10 mouse cellular contexts compared by ENCODE assay signal in genomic region chr12:38114990-38115615, GRCm38 (mm10).
A peak's percentile ranks its signal among the peaks of the same experiment; 100 is the strongest.
DNase-seq lines count a peak whose midpoint lies in the region; ATAC-seq and TF ChIP-seq lines count a peak whose summit lies in the region.
"Had no signal": no experiment of that assay in that cellular context is flagged by ENCODE, and none has a peak within 500 bp of the region (broad histone marks: within the 10 kb centered on the region; RNA-seq: fewer than 3 reads in every experiment).

No protein-coding gene starts in this region.

- ATAC-seq in frontal cortex, adult (ENCODE audit: low TSS enrichment) = peak; percentile 62; the same call in 1 of the 2 replicates
- ATAC-seq in forebrain, postnatal 0 days = 0 out of 2 replicates have a peak, but pooled peaks have one; percentile 32

- DNase-seq in frontal cortex, postnatal 10 days (ENCODE audit: low spot score in 2 of 2) = no peak
- peak; percentile 6 for DNase-seq in lung, postnatal 10 days
- no peak for DNase-seq in lung, postnatal 25 days (ENCODE audit: low spot score)
- peak; percentile 72 for DNase-seq in forebrain, postnatal 0 days
- peak; percentile 67 for DNase-seq in retina, embryonic 14.5 days (ENCODE audit: low spot score)
- DNase-seq in thymus, adult 2 months = no peak
- no peak for DNase-seq in spleen, postnatal 36 days (ENCODE audit: low spot score in 2 of 2)

- peak; percentile 80 for TF ChIP-seq CTCF in forebrain, postnatal 0 days (IDR thresholded peaks at IDR 0.05; ENCODE audit: low read depth)
- TF ChIP-seq CTCF in thymus, adult 2 months (IDR thresholded peaks at IDR 0.05; ENCODE audit: borderline replicate concordance, control insufficient read depth, extremely low read depth, insufficient read depth, low read length, poor library complexity) = no peak

- H3K36me3 ChIP-seq in forebrain, postnatal 0 days (ENCODE audit: insufficient read depth) = no peaks in the 10 kb centered on the region
- no peaks in the 10 kb centered on the region for H3K36me3 ChIP-seq in thymus, adult 2 months (ENCODE audit: control insufficient read depth, insufficient read depth, low read length)
- H3K36me3 ChIP-seq: G1E; lung, embryonic 15.5 days had no signal

- no peaks in the 10 kb centered on the region for H3K27me3 ChIP-seq in forebrain, postnatal 0 days (ENCODE audit: insufficient read depth, low read length)
- no peaks in the 10 kb centered on the region for H3K27me3 ChIP-seq in thymus, adult 2 months (ENCODE audit: control insufficient read depth, insufficient read depth, low read length)
- H3K27me3 ChIP-seq: lung, embryonic 15.5 days had no signal

- H3K9me3 ChIP-seq in forebrain, postnatal 0 days (ENCODE audit: low read length) = no peaks in the 10 kb centered on the region
- H3K9me3 ChIP-seq: G1E; lung, embryonic 15.5 days had no signal

- TF ChIP-seq POLR2A in thymus, adult 2 months (IDR thresholded peaks at IDR 0.05; ENCODE audit: control insufficient read depth, extremely low read depth, insufficient read depth, low read length, poor library complexity) = no peak

- H3K4me2 ChIP-seq in forebrain, postnatal 0 days (ENCODE audit: low read depth) = no peak overlapping the region
- H3K4me2 ChIP-seq: lung, embryonic 15.5 days had no signal

- H3K9ac ChIP-seq in forebrain, postnatal 0 days = no peak overlapping the region
- H3K9ac ChIP-seq: lung, embryonic 15.5 days had no signal

- no peak overlapping the region for H3K27ac ChIP-seq in forebrain, postnatal 0 days (ENCODE audit: low read depth, low read length)
- H3K27ac ChIP-seq in thymus, adult 2 months (ENCODE audit: control insufficient read depth, insufficient read depth, low read length) = no peak overlapping the region
- H3K27ac ChIP-seq: lung, embryonic 15.5 days had no signal

- WGBS in forebrain, postnatal 0 days = 65% methylated on average over 1 of the region's 1 CpGs
- 91% methylated on average over 1 of the region's 1 CpGs for WGBS in thymus, adult 2 months

- no peaks in the 10 kb centered on the region for H3K4me1 ChIP-seq in forebrain, postnatal 0 days (ENCODE audit: insufficient read depth)
- H3K4me1 ChIP-seq in thymus, adult 2 months (replicated peaks; ENCODE audit: control insufficient read depth, insufficient read depth, low read length) = no peaks in the 10 kb centered on the region
- H3K4me1 ChIP-seq: lung, embryonic 15.5 days had no signal

- no peak overlapping the region for H3K4me3 ChIP-seq in forebrain, postnatal 0 days (ENCODE audit: low read depth, low read length)
- H3K4me3 ChIP-seq in thymus, adult 2 months (ENCODE audit: control insufficient read depth, insufficient read depth, low read length) = no peak overlapping the region
- H3K4me3 ChIP-seq: lung, embryonic 15.5 days had no signal

Comparison
In these comparisons a context has a peak if more than half of its experiments do, and no peak if none do; other contexts are left out.
1. DNase-seq: peak in lung, postnatal 10 days (single experiment), forebrain, postnatal 0 days (single experiment) and retina, embryonic 14.5 days (single experiment); none in frontal cortex, postnatal 10 days (0 of 2), lung, postnatal 25 days (single experiment), thymus, adult 2 months (single experiment) and spleen, postnatal 36 days (0 of 2).